Mouse (Mus musculus) myocyte (in vitro differentiated cells): ENCODE measurements around the gene Ltbp3.

Experiments used
- CEBPB ChIP-seq: IDR thresholded peaks from 2 replicates; pipeline ENCODE4 v1.6.1; 2011; ENCODE audit warnings: mild to moderate bottlenecking, moderate library complexity; ENCODE audit not compliant: poor library complexity, insufficient read depth, severe bottlenecking
- E2F4 ChIP-seq: IDR thresholded peaks from one replicate; pipeline ENCODE4 v1.6.1; 2011; ENCODE audit warnings: mild to moderate bottlenecking, control low read depth, moderate library complexity; ENCODE audit not compliant: insufficient read depth
- MYOD1 ChIP-seq, 3 experiments: IDR thresholded peaks; one replicate each; pipeline ENCODE4 v1.6.1; 2011; ENCODE audit warnings: control low read depth in 2 of 3, low read depth in 2 of 3, mild to moderate bottlenecking in 2 of 3, moderate library complexity in 1 of 3; ENCODE audit not compliant: insufficient read length in 2 of 3, control insufficient read depth in 1 of 3
- POLR2A ChIP-seq: IDR thresholded peaks from one replicate; pipeline ENCODE4 v1.6.1; 2011; ENCODE audit warnings: low read depth, mild to moderate bottlenecking, control low read depth, moderate library complexity; ENCODE audit not compliant: insufficient read length
- POLR2AphosphoS2 ChIP-seq: IDR thresholded peaks from one replicate; pipeline ENCODE4 v1.6.1; 2011; ENCODE audit warnings: low read depth, control low read depth; ENCODE audit not compliant: insufficient read length
- REST ChIP-seq: IDR thresholded peaks from one replicate; pipeline ENCODE4 v1.6.1; 2011; ENCODE audit warnings: mild to moderate bottlenecking, control low read depth, moderate library complexity; ENCODE audit not compliant: insufficient read depth, insufficient read length
- TCF3 ChIP-seq: IDR thresholded peaks from one replicate; pipeline ENCODE4 v1.6.1; 2011; ENCODE audit warnings: low read depth, control low read depth; ENCODE audit not compliant: insufficient read length
- USF1 ChIP-seq: IDR thresholded peaks from one replicate; pipeline ENCODE4 v1.6.1; 2011; ENCODE audit warnings: low read depth, mild to moderate bottlenecking, control low read depth, moderate library complexity

DNA sequence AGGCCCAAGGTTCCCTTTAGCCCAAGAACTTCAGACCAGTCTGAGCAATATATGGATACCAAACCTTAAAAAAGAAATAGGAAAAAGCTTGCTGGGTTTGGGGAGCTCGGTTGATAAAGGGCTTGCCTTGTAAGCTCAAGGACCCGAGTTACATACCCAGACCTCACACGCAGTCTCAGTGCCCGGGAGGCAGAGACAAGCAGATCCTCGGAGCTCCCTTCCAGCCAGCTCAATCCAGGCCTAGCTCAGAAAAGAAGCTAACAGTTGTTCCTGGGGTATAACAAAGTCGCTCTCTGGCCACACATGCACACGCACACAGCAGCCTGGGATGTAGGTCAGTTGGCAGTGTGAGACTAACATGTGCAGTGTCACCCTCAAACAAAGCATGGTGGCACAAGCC is 47.2 kb downstream of the Ltbp3 start:
- no peak for TF ChIP-seq POLR2AphosphoS2
- TF ChIP-seq POLR2A: no peak
- no peak for TF ChIP-seq USF1
- TF ChIP-seq CEBPB: no peak
- TF ChIP-seq MYOD1 (IDR thresholded peaks at IDR 0.05; ENCODE audit: control insufficient read depth in 1 of 3, insufficient read length in 2 of 3, low read depth in 2 of 3): no peak
- TF ChIP-seq TCF3: no peak
- no peak for TF ChIP-seq E2F4
- no peak for TF ChIP-seq REST
